Mouse (Mus musculus): ENCODE data around the gene Cwc22. TPM values are rescaled to one million over a fixed set of nuclear protein-coding genes. Genes with fewer than 3 reads are reported as not detected.

The Cwc22 gene
- polyA plus RNA-seq, 1 experiment, result 27.9 TPM

GRCm38 (mm10) chr2:77905023-77905422 lies 41.2 kb downstream of the Cwc22 start:
- no peak overlapping the region for H3K27ac ChIP-seq (ENCODE audit: insufficient read depth, low read depth, low read length)
- TF ChIP-seq POLR2A (IDR thresholded peaks at IDR 0.05; ENCODE audit: borderline replicate concordance, low read depth, low read length) (no peak), CTCF (IDR thresholded peaks at IDR 0.05; ENCODE audit: low read depth, low read length) (no peak)
- H3K4me1 ChIP-seq (ENCODE audit: control insufficient read depth, insufficient read depth, low read length), result no peaks in the 10 kb centered on the region
- H3K4me3 ChIP-seq (ENCODE audit: insufficient read depth, low read length), result no peak overlapping the region

GRCm38 (mm10) chr2:77904495-77904894 lies 41.7 kb downstream of the Cwc22 start:
- Histone ChIP-seq H3K27ac (ENCODE audit: insufficient read depth, low read depth, low read length) (no peak overlapping the region), H3K4me3 (ENCODE audit: insufficient read depth, low read length) (no peak overlapping the region), H3K4me1 (ENCODE audit: control insufficient read depth, insufficient read depth, low read length) (no peaks in the 10 kb centered on the region)
- no peak for TF ChIP-seq CTCF (IDR thresholded peaks at IDR 0.05; ENCODE audit: low read depth, low read length)

- Histone ChIP-seq H3K4me1 (ENCODE audit: control insufficient read depth, insufficient read depth, low read length) (no peaks in the 10 kb centered on the region), H3K27ac (ENCODE audit: insufficient read depth, low read depth, low read length) (no peak overlapping the region), H3K4me3 (ENCODE audit: insufficient read depth, low read length) (no peak overlapping the region)
- TF ChIP-seq POLR2A (IDR thresholded peaks at IDR 0.05; ENCODE audit: borderline replicate concordance, low read depth, low read length) (no peak), CTCF (IDR thresholded peaks at IDR 0.05; ENCODE audit: low read depth, low read length) (no peak)
Measured at GRCm38 (mm10) chr2:77903979-77904378, 42.2 kb downstream of the Cwc22 start.

- TF ChIP-seq CTCF (IDR thresholded peaks at IDR 0.05; ENCODE audit: low read depth, low read length) (no peak), POLR2A (IDR thresholded peaks at IDR 0.05; ENCODE audit: borderline replicate concordance, low read depth, low read length) (no peak)
- no peak overlapping the region for H3K4me3 ChIP-seq (ENCODE audit: insufficient read depth, low read length)
- no peaks in the 10 kb centered on the region for H3K4me1 ChIP-seq (ENCODE audit: control insufficient read depth, insufficient read depth, low read length)
- no peak overlapping the region for H3K27ac ChIP-seq (ENCODE audit: insufficient read depth, low read depth, low read length)
Measured at GRCm38 (mm10) chr2:77903098-77903497, 43.1 kb downstream of the Cwc22 start.

GRCm38 (mm10) chr2:77901269-77901668 lies 44.9 kb downstream of the Cwc22 start:
- no peaks in the 10 kb centered on the region for H3K4me1 ChIP-seq (ENCODE audit: control insufficient read depth, insufficient read depth, low read length)
- H3K27ac ChIP-seq (ENCODE audit: insufficient read depth, low read depth, low read length), result no peak overlapping the region
- no peak overlapping the region for H3K4me3 ChIP-seq (ENCODE audit: insufficient read depth, low read length)
- TF ChIP-seq CTCF (IDR thresholded peaks at IDR 0.05; ENCODE audit: low read depth, low read length) (no peak), POLR2A (IDR thresholded peaks at IDR 0.05; ENCODE audit: borderline replicate concordance, low read depth, low read length) (no peak)

GRCm38 (mm10) chr2:77900741-77901140 lies 45.4 kb downstream of the Cwc22 start:
- Histone ChIP-seq H3K4me1 (ENCODE audit: control insufficient read depth, insufficient read depth, low read length) (no peaks in the 10 kb centered on the region), H3K4me3 (ENCODE audit: insufficient read depth, low read length) (no peak overlapping the region), H3K27ac (ENCODE audit: insufficient read depth, low read depth, low read length) (no peak overlapping the region)
- TF ChIP-seq POLR2A (IDR thresholded peaks at IDR 0.05; ENCODE audit: borderline replicate concordance, low read depth, low read length), result no peak
- TF ChIP-seq CTCF (IDR thresholded peaks at IDR 0.05; ENCODE audit: low read depth, low read length), result no peak

GRCm38 (mm10) chr2:77900111-77900510 lies 46.1 kb downstream of the Cwc22 start:
- TF ChIP-seq POLR2A (IDR thresholded peaks at IDR 0.05; ENCODE audit: borderline replicate concordance, low read depth, low read length) (no peak), CTCF (IDR thresholded peaks at IDR 0.05; ENCODE audit: low read depth, low read length) (no peak)
- Histone ChIP-seq H3K27ac (ENCODE audit: insufficient read depth, low read depth, low read length) (no peak overlapping the region), H3K4me1 (ENCODE audit: control insufficient read depth, insufficient read depth, low read length) (no peaks in the 10 kb centered on the region), H3K4me3 (ENCODE audit: insufficient read depth, low read length) (no peak overlapping the region)

GRCm38 (mm10) chr2:77898436-77898835 lies 47.7 kb downstream of the Cwc22 start:
- no peak for TF ChIP-seq CTCF (IDR thresholded peaks at IDR 0.05; ENCODE audit: low read depth, low read length)
- no peak for TF ChIP-seq POLR2A (IDR thresholded peaks at IDR 0.05; ENCODE audit: borderline replicate concordance, low read depth, low read length)
- Histone ChIP-seq H3K4me1 (ENCODE audit: control insufficient read depth, insufficient read depth, low read length) (no peaks in the 10 kb centered on the region), H3K4me3 (ENCODE audit: insufficient read depth, low read length) (no peak overlapping the region), H3K27ac (ENCODE audit: insufficient read depth, low read depth, low read length) (no peak overlapping the region)

- Histone ChIP-seq H3K27ac (ENCODE audit: insufficient read depth, low read depth, low read length) (no peak overlapping the region), H3K4me1 (ENCODE audit: control insufficient read depth, insufficient read depth, low read length) (no peaks in the 10 kb centered on the region), H3K4me3 (ENCODE audit: insufficient read depth, low read length) (no peak overlapping the region)
- TF ChIP-seq CTCF (IDR thresholded peaks at IDR 0.05; ENCODE audit: low read depth, low read length) (no peak), POLR2A (IDR thresholded peaks at IDR 0.05; ENCODE audit: borderline replicate concordance, low read depth, low read length) (no peak)
Measured at GRCm38 (mm10) chr2:77897988-77898387, 48.2 kb downstream of the Cwc22 start.

GRCm38 (mm10) chr2:77897558-77897899 lies 48.6 kb downstream of the Cwc22 start:
- Histone ChIP-seq H3K27ac (ENCODE audit: insufficient read depth, low read depth, low read length) (no peak overlapping the region), H3K4me3 (ENCODE audit: insufficient read depth, low read length) (no peak overlapping the region), H3K4me1 (ENCODE audit: control insufficient read depth, insufficient read depth, low read length) (no peaks in the 10 kb centered on the region)
- TF ChIP-seq POLR2A (IDR thresholded peaks at IDR 0.05; ENCODE audit: borderline replicate concordance, low read depth, low read length) (no peak), CTCF (IDR thresholded peaks at IDR 0.05; ENCODE audit: low read depth, low read length) (no peak)

Measured in bone marrow macrophage, adult 2 months (primary cell).